Mouse (Mus musculus) hindbrain, embryonic 16.5 days (tissue): ENCODE measurements around the gene Cops4. TPM values are rescaled to one million over a fixed set of nuclear protein-coding genes. Genes with fewer than 3 reads are reported as not detected.

Experiments
- ATAC-seq: fragments of 200-750 bp; cut with Nextera tagmentation; 2 replicates; pipeline ENCODE4 v1.8.0; 2017; ENCODE audit warnings: moderate TSS enrichment, moderate library complexity
- H3K27ac ChIP-seq: fragments of 300-500 bp; sonication (generic); 2 replicates; pipeline ENCODE4 v1.5.1; 2014; ENCODE audit warnings: low read depth, mild to moderate bottlenecking, control low read depth, low read length, moderate library complexity
- H3K27me3 ChIP-seq: fragments of 300-500 bp; sonication (generic); replicated peaks from 2 replicates; pipeline ENCODE4 v1.6.1; 2014; ENCODE audit warnings: low read length; ENCODE audit not compliant: control insufficient read depth, insufficient read depth
- H3K36me3 ChIP-seq: fragments of 300-500 bp; sonication (generic); 2 replicates; pipeline ENCODE4 v1.6.1; 2014; ENCODE audit warnings: mild to moderate bottlenecking, low read length, moderate library complexity, mixed read lengths; ENCODE audit not compliant: control insufficient read depth, insufficient read depth
- H3K4me1 ChIP-seq: fragments of 300-500 bp; sonication (generic); 2 replicates; pipeline ENCODE4 v1.6.1; 2014; ENCODE audit warnings: low read depth, low read length; ENCODE audit not compliant: control insufficient read depth, insufficient read depth
- H3K4me2 ChIP-seq: fragments of 300-500 bp; sonication (generic); 2 replicates; pipeline ENCODE4 v1.6.1; 2014; ENCODE audit warnings: mild to moderate bottlenecking, low read length, control low read depth, moderate library complexity
- H3K4me3 ChIP-seq: fragments of 300-500 bp; sonication (generic); 2 replicates; pipeline ENCODE4 v1.5.1; 2014; ENCODE audit warnings: mild to moderate bottlenecking, low read length, control low read depth, moderate library complexity
- H3K9ac ChIP-seq: fragments of 300-500 bp; sonication (generic); 2 replicates; pipeline ENCODE4 v1.6.1; 2014; ENCODE audit warnings: low read depth, mild to moderate bottlenecking, control low read depth, low read length, moderate library complexity
- H3K9me3 ChIP-seq: fragments of 300-500 bp; sonication (generic); 2 replicates; pipeline ENCODE4 v1.6.1; 2014; ENCODE audit warnings: mild to moderate bottlenecking, low read length, moderate library complexity; ENCODE audit not compliant: control insufficient read depth
- WGBS: fragments of 180-500 bp; shearing (Covaris S2); extraction: QIAGEN DNeasy Blood & Tissue Kit; methylation state at CpG from one replicate; pipeline ENCODE4 v1.1.7; 2014; 5-methylcytosine and 5-hydroxymethylcytosine counted together
- polyA plus RNA-seq: library from polyadenylated mRNA; unstranded; fragments of >200 nt; fragmentation: Nextera tagmentation; extraction: Ambion mirVana; gene quantifications from 2 replicates; pipeline ENCODE4 v1.2.1, GENCODE M21; 2015

Gene Cops4
- polyA plus RNA-seq, 1 experiment from 2014 or later: 173 TPM

DNA sequence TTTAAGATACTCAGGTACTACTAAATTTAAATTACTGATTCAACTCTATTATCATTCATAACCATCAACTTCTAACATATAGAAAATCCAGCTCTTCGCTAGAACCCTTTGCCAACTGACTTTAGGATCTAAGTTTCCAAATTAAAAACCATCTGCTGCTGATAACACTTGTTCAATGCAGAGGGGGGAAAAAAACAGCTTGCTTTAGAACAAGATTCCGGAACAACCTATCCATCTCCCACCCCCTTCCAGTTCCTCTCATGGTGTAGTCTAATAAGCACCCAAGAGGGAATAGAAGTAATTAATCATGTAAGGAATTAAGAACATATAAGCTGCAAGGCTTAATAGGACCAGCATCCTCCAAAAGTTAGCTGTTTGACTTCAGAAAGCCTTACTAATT lies 18.9 kb upstream of the Cops4 start:
- H3K4me3 ChIP-seq: peak overlapping the region; percentile 63
- WGBS: 24% methylated on average over 2 of the region's 2 CpGs
- no peaks in the 10 kb centered on the region for H3K36me3 ChIP-seq
- no peaks in the 10 kb centered on the region for H3K9me3 ChIP-seq
- H3K27me3 ChIP-seq: no peaks in the 10 kb centered on the region
- no peak for ATAC-seq
- H3K4me1 ChIP-seq: peaks cover 16% of the 10 kb centered on the region
- peak overlapping the region; percentile 79 for H3K4me2 ChIP-seq
- H3K9ac ChIP-seq: peak overlapping the region; percentile 57
- no peak overlapping the region for H3K27ac ChIP-seq

GRCm38 (mm10) chr5:100499831-100500304 lies 18.2 kb upstream of the Cops4 start:
- peaks cover 16% of the 10 kb centered on the region for H3K4me1 ChIP-seq
- H3K36me3 ChIP-seq: no peaks in the 10 kb centered on the region
- peak overlapping the region; percentile 70; the same call in 1 of the 2 replicates for H3K27ac ChIP-seq
- no peaks in the 10 kb centered on the region for H3K27me3 ChIP-seq
- H3K9ac ChIP-seq: peak overlapping the region; percentile 57
- H3K4me3 ChIP-seq: peak overlapping the region; percentile 63
- H3K9me3 ChIP-seq: no peaks in the 10 kb centered on the region
- peak; percentile 29 for ATAC-seq
- WGBS: 0% methylated on average over 37 of the region's 41 CpGs
- H3K4me2 ChIP-seq: peak overlapping the region; percentile 79

GRCm38 (mm10) chr5:100500458-100500961 lies 17.6 kb upstream of the Cops4 start, which contains the start of gene Lin54:
Gene Lin54, minus strand, starts transcription at chr5:100500639.
- peak within 1 kb of the TSS; percentile 63 for H3K4me3 ChIP-seq
- H3K27me3 ChIP-seq: no peaks in the 10 kb centered on the region
- no peaks in the 10 kb centered on the region for H3K9me3 ChIP-seq
- peaks cover 16% of the 10 kb centered on the region for H3K4me1 ChIP-seq
- ATAC-seq: peak; percentile 96
- 0% methylated on average over 33 of the region's 60 CpGs for WGBS
- no peaks in the 10 kb centered on the region for H3K36me3 ChIP-seq
- H3K4me2 ChIP-seq: peak within 1 kb of the TSS; percentile 79
- peak within 1 kb of the TSS; percentile 60 for H3K9ac ChIP-seq
- peak within 1 kb of the TSS; percentile 70 for H3K27ac ChIP-seq

GRCm38 (mm10) chr5:100501267-100501666 lies 16.8 kb upstream of the Cops4 start:
- Histone ChIP-seq H3K27me3 (no peaks in the 10 kb centered on the region), H3K4me2 (peak overlapping the region; percentile 79), H3K4me3 (no peak overlapping the region), H3K4me1 (peaks cover 16% of the 10 kb centered on the region), H3K36me3 (no peaks in the 10 kb centered on the region), H3K9ac (no peak overlapping the region), H3K9me3 (no peaks in the 10 kb centered on the region), H3K27ac (no peak overlapping the region)
- 89% methylated on average over 4 of the region's 4 CpGs for WGBS
- ATAC-seq: no peak

GRCm38 (mm10) chr5:100509247-100509646 lies 8.9 kb upstream of the Cops4 start:
- Histone ChIP-seq H3K27me3 (no peaks in the 10 kb centered on the region), H3K36me3 (no peaks in the 10 kb centered on the region), H3K9me3 (no peaks in the 10 kb centered on the region), H3K9ac (no peak overlapping the region), H3K4me3 (no peak overlapping the region), H3K27ac (no peak overlapping the region), H3K4me1 (no peaks in the 10 kb centered on the region), H3K4me2 (no peak overlapping the region)
- WGBS: 77% methylated on average over 11 of the region's 11 CpGs
- ATAC-seq: no peak

DNA sequence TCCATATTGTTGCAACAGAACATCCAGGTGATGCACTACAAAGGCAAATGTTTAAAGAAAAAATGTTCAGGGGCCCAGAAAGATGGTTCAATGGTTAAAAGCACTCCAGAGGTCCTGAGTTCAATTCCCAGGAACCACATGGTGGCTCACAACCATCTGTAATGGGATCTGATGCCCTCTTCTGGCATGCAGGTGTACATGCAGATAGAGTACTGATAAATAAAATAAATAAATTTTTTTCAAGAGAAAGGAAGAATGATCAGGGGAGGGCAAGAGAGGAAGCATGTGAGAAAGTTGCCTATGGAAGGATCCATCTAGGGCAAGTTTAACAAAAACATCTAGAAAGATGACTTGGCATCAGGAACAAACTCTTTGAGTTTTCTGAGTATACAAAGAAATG lies 5.5 kb upstream of the Cops4 start:
- Histone ChIP-seq H3K4me3 (no peak overlapping the region), H3K4me2 (no peak overlapping the region), H3K36me3 (no peaks in the 10 kb centered on the region), H3K9ac (no peak overlapping the region), H3K9me3 (no peaks in the 10 kb centered on the region), H3K27ac (no peak overlapping the region), H3K27me3 (no peaks in the 10 kb centered on the region), H3K4me1 (peaks cover 2% of the 10 kb centered on the region)
- no peak for ATAC-seq

DNA sequence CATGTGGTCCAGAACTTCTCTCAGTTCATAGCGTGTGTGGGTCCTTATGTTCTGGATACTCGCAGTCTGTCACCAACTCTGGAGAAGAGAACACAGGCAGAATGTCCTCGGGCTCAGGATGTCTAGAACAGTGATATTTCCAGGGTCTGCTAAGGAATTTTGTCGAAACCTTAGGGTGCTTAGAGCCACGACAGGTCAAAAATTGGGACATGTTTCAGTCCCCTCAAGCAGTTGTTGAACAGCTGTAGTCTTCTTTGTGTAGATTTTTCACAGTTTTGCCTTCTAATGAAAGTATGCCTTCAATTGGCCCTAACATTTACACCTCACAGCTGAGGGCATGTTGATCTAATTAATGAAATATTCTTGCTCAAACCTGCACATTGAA lies 910 bp downstream of the Cops4 start:
- Histone ChIP-seq H3K4me3 (peak overlapping the region; percentile 64), H3K9me3 (no peaks in the 10 kb centered on the region), H3K9ac (peak overlapping the region; percentile 71), H3K27me3 (no peaks in the 10 kb centered on the region), H3K4me2 (peak overlapping the region; percentile 89), H3K36me3 (no peaks in the 10 kb centered on the region), H3K4me1 (peaks cover 15% of the 10 kb centered on the region), H3K27ac (no peak overlapping the region)
- 5% methylated on average over 5 of the region's 5 CpGs for WGBS
- no peak for ATAC-seq

DNA sequence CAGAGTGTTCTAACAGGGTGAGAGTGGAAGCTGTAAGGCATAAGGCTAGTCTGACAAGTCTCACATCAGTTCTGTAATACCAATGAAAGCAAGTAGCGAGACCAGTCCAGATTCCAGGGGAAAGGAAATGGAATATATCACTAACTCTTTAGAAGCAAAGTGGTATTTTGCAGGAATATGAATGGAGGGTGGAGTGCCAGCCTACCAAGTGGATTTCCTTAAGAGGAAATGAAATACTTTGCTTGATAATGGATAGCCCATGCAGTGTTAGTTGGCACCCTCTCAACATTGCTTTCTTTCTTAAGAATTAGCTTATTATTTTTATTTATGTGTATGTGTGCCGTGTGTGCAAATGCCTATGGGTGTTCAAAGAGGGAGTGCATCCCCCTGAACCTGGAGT lies 2.1 kb downstream of the Cops4 start:
- H3K27me3 ChIP-seq: no peaks in the 10 kb centered on the region

DNA sequence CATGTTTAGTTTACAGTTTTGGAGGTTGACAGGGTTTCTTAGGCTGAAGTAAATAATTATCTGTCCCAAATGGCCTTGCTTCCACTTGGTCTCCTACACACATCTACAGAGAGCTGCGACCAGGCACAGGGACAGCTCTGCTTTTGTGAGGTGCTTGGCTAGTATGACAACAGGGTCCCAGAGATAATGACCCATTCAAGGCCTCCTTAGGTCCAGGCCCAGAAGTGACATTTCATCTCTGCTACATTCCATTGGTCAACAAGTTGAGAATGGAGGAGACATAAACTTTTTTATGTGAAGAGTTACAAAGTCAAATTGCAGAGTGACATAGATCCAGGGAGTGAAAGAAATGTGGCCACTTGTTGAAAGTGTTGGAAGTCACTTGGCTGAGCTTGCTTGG lies 5.2 kb downstream of the Cops4 start:
- H3K27me3 ChIP-seq: no peaks in the 10 kb centered on the region
- H3K27ac ChIP-seq: no peak overlapping the region
- ATAC-seq: no peak
- no peak overlapping the region for H3K9ac ChIP-seq
- H3K4me1 ChIP-seq: peaks cover 11% of the 10 kb centered on the region
- no peak overlapping the region for H3K4me2 ChIP-seq
- H3K4me3 ChIP-seq: no peak overlapping the region
- H3K9me3 ChIP-seq: no peaks in the 10 kb centered on the region
- WGBS: 96% methylated on average over 1 of the region's 1 CpGs
- 0 out of 2 replicates have a peak, but pooled peaks cover under 1% of the 10 kb centered on the region for H3K36me3 ChIP-seq

More for the DNA sequence above, 2.1 kb downstream of the Cops4 start:
- ATAC-seq: no peak
- H3K36me3 ChIP-seq: no peaks in the 10 kb centered on the region
- no peak overlapping the region for H3K9ac ChIP-seq
- WGBS: 93% methylated on average over 2 of the region's 2 CpGs
- H3K4me2 ChIP-seq: peak overlapping the region; percentile 7; the same call in 1 of the 2 replicates
- H3K4me3 ChIP-seq: no peak overlapping the region
- H3K4me1 ChIP-seq: peaks cover 15% of the 10 kb centered on the region
- no peak overlapping the region for H3K27ac ChIP-seq
- no peaks in the 10 kb centered on the region for H3K9me3 ChIP-seq
